Mouse (Mus musculus) ES-Bruce4 (cell line): ENCODE data around the gene Bicral. TPM values are rescaled to one million over a fixed set of nuclear protein-coding genes. Genes with fewer than 3 reads are reported as not detected.

ENCODE experiments used
- H3K27ac ChIP-seq: 2 replicates; pipeline ENCODE4 v1.5.1; 2012; ENCODE audit warnings: low read length, inconsistent platforms; ENCODE audit not compliant: insufficient read depth
- H3K27me3 ChIP-seq: 2 replicates; pipeline ENCODE4 v1.6.1; 2012; ENCODE audit warnings: mild to moderate bottlenecking, low read length, inconsistent platforms; ENCODE audit not compliant: control insufficient read depth, poor library complexity, insufficient read depth, severe bottlenecking
- H3K36me3 ChIP-seq: 2 replicates; pipeline ENCODE4 v1.6.1; 2012; ENCODE audit warnings: inconsistent platforms, mild to moderate bottlenecking, low read length, moderate library complexity; ENCODE audit not compliant: control insufficient read depth, poor library complexity, insufficient read depth, severe bottlenecking
- H3K4me1 ChIP-seq: one replicate; pipeline ENCODE4 v1.8.1; 2011; ENCODE audit warnings: low read length; ENCODE audit not compliant: control insufficient read depth, insufficient read depth
- H3K4me3 ChIP-seq: 2 replicates; pipeline ENCODE4 v1.5.1; 2011; ENCODE audit warnings: low read depth, mild to moderate bottlenecking, low read length
- H3K9ac ChIP-seq: 2 replicates; pipeline ENCODE4 v1.6.1; 2012; ENCODE audit warnings: low read depth, mild to moderate bottlenecking, inconsistent platforms; ENCODE audit not compliant: poor library complexity, severe bottlenecking
- H3K9me3 ChIP-seq: replicated peaks from 2 replicates; pipeline ENCODE4 v1.6.1; 2012; ENCODE audit warnings: mild to moderate bottlenecking, low read length, inconsistent platforms; ENCODE audit not compliant: control insufficient read depth, poor library complexity, insufficient read depth, severe bottlenecking
- CTCF ChIP-seq: IDR thresholded peaks from one replicate; pipeline ENCODE4 v1.8.1; 2011; ENCODE audit warnings: low read depth, low read length
- EP300 ChIP-seq: IDR thresholded peaks from 2 replicates; pipeline ENCODE4 v1.6.1; 2011; ENCODE audit warnings: low read depth, low read length; ENCODE audit not compliant: insufficient read depth
- POLR2A ChIP-seq: IDR thresholded peaks from one replicate; pipeline ENCODE4 v1.8.1; 2011; ENCODE audit warnings: low read length; ENCODE audit not compliant: insufficient read depth
- polyA plus RNA-seq: library from polyadenylated mRNA; stranded (reverse); fragments of >200 nt; gene quantifications from 2 replicates; pipeline ENCODE4 v1.2.4, GENCODE M21; 2011; ENCODE audit warnings: low read depth; ENCODE audit not compliant: missing spikeins, insufficient read depth, insufficient read length

Gene Bicral
- polyA plus RNA-seq, 1 experiment: 24.2 TPM

DNA sequence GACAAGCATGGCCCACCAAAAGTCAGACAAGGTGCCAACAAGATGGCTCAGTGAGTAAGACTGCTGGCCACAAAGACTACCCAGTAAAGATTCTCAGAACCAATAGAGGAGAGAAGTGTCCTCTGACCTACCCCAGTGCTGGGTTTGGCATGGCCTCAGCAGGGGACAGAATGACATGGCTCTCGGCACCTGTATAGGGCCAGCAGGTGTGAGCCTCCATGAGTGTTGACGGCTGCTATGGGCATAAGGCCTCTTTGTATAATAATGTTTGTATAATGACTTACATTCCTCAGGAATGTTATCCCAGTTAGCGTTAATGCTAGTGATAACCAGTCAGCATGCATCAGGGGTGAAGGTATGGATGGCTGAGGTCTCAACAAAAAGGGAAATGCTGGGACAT lies 82.2 kb downstream of the Bicral start:
- Histone ChIP-seq H3K9me3 (no peaks in the 10 kb centered on the region), H3K27ac (peak overlapping the region; percentile 61; the same call in 1 of the 2 replicates), H3K4me3 (no peak overlapping the region), H3K36me3 (peaks cover 59% of the 10 kb centered on the region), H3K4me1 (peaks cover 2% of the 10 kb centered on the region), H3K9ac (no peak overlapping the region), H3K27me3 (no peaks in the 10 kb centered on the region)
- TF ChIP-seq POLR2A (no peak), EP300 (no peak), CTCF (no peak)

DNA sequence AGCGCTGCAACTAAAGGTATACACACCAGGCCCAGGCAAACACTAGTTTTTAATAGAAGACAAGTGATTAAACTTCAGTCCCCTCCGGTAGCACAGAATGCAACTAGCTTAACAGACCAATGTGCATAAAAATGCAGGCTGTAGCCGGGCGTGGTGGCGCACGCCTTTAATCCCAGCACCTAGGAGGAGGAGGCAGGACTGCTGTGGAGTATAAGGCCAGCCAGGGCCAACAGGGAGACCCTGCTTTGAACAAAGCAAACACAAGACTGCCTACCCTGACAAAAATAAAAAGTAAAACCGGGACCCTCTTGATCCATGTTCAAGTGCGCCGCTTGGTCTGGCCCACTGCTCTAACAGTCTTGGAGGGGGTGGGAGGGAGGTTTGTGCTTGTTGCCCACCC lies 83.2 kb downstream of the Bicral start:
- TF ChIP-seq CTCF (no peak), POLR2A (no peak), EP300 (no peak)
- Histone ChIP-seq H3K27me3 (no peaks in the 10 kb centered on the region), H3K4me1 (peaks cover 2% of the 10 kb centered on the region), H3K27ac (peak overlapping the region; percentile 61), H3K36me3 (peaks cover 50% of the 10 kb centered on the region), H3K9me3 (no peaks in the 10 kb centered on the region), H3K4me3 (no peak overlapping the region), H3K9ac (no peak overlapping the region)

DNA sequence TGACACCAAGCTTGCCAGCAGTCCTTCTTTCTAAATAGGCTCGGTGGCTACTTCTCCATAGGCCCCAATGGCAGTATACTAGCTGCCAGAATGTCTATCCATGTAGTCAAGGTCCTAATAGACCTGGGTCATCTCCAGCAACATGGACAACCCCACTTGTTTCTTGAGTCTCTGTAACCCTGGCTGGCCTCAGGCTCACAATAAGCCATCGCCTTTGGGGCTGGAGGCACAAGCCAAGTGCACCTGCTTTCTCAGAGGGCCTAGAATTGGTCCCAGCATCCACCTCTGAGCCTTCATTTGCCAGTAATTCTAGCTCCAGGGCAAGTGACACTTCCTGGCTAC lies 84.2 kb downstream of the Bicral start:
- Histone ChIP-seq H3K4me1 (no peaks in the 10 kb centered on the region), H3K27ac (peak overlapping the region; percentile 61), H3K36me3 (peaks cover 42% of the 10 kb centered on the region), H3K9ac (peak overlapping the region; percentile 81), H3K9me3 (no peaks in the 10 kb centered on the region), H3K27me3 (no peaks in the 10 kb centered on the region), H3K4me3 (no peak overlapping the region)
- TF ChIP-seq POLR2A: no peak
- no peak for TF ChIP-seq EP300
- no peak for TF ChIP-seq CTCF

DNA sequence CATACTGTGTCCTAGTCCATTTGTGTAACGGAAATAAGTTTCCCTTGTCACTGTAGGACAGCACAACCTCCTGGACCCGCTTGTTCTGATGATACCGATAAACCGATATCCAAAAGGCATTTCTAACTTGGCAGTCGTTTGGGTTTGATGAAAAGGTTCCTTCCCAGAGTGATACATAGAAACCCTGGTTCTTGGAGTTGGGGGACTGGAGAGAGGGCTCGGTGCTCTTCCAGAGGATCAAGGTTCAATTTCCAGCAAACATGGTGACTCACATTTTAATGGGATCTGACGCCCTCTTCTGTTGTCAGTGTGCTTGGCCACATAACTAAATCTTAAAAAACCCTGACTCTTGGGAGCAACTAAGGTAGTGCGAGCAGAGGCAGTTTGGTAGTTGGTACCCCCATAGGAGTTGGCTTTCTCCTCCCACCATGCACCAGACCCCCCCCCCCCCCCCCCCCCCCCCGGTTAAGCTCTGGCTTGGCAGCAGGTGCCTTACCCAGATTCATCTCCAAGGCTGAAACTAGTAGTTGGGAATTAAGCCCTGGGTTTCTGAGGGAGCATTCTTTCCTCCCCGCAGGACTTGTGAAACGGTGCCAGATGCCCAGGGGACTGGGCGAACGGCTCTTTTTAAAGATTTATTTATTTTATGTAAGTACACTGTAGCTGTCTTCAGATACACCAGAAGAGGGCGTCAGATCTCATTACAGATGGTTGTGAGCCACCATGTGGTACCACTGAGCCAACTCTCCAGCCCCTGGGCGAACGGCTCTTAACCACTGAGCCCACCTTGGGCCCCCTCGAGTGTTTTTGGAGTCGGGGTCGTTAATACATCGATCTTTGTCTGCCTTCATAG lies 84.8 kb downstream of the Bicral start:
- Histone ChIP-seq H3K27me3 (no peaks in the 10 kb centered on the region), H3K4me3 (peak overlapping the region; percentile 89), H3K27ac (peak overlapping the region; percentile 61), H3K36me3 (peaks cover 36% of the 10 kb centered on the region), H3K9me3 (no peaks in the 10 kb centered on the region), H3K4me1 (no peaks in the 10 kb centered on the region), H3K9ac (peak overlapping the region; percentile 81)
- TF ChIP-seq POLR2A (peak; percentile 26), EP300 (no peak), CTCF (peak; percentile 17)

DNA sequence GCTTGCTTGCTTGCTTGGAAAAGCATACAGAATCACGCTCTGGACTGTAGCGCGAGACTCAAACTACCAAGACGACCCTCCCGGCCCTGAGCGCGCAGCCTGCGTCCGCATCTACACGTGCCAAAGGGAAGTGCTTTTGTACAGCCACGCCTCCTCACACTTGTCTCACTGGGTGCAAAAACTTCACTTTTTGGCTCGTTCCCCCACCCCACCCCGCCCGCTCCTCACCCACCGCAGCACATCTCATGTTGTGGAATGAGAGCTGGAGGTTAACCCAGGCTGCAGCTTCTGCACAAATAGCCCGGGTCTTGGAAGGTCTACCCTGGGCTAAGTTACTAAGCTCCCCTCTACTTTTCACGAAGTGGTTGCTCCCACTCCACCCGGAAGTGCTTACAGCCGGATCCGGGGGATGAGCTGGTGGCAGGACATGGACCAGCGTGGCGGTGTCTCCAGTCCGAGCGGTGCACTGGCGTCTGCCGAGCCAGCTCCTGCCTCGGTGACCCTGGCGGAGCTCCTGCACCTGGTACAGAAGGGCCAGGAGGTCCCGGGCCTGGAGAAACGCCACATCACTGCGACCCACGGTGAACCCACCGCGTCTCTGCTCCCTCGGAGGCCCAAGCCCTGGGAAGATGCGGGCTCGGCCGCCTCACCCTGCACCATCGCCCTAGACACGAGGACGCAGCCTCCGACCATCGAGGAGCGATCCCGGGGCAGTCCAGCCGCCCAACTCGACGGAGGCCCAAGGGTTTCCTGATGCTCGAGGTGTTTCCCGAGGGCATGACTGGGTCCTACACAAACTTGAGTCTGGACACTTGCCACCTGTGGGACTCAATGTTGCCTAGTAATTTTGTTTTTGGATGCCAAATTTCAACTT lies 85.6 kb downstream of the Bicral start, which contains the start of gene 2310039H08Rik:
TSS of gene 2310039H08Rik (plus strand) at position 232 of the 874 bp plus-strand sequence.
- no peaks in the 10 kb centered on the region for H3K4me1 ChIP-seq

More for the DNA sequence above, 85.6 kb downstream of the Bicral start, which contains the start of gene 2310039H08Rik:
- H3K9ac ChIP-seq: peak within 1 kb of the TSS; percentile 81
- H3K27ac ChIP-seq: peak within 1 kb of the TSS; percentile 58
- H3K27me3 ChIP-seq: no peaks in the 10 kb centered on the region
- H3K4me3 ChIP-seq: peak within 1 kb of the TSS; percentile 89
- H3K36me3 ChIP-seq: peaks cover 27% of the 10 kb centered on the region
- no peaks in the 10 kb centered on the region for H3K9me3 ChIP-seq
- TF ChIP-seq POLR2A (peak; percentile 65), CTCF (no peak), EP300 (no peak)
